Mouse (Mus musculus) cerebellum, adult 9-11 months (tissue): ENCODE measurements around the gene Gm14819.
"Not testable (repeated sequence)": the region's sequence is repeated elsewhere in the genome, so short reads cannot be mapped to it uniquely, and the experiment has no call there.

Source experiments
- DNase-seq: peaks from one replicate; pipeline ENCODE4 v3.0.0; 2022

Gm14819 gene

DNA sequence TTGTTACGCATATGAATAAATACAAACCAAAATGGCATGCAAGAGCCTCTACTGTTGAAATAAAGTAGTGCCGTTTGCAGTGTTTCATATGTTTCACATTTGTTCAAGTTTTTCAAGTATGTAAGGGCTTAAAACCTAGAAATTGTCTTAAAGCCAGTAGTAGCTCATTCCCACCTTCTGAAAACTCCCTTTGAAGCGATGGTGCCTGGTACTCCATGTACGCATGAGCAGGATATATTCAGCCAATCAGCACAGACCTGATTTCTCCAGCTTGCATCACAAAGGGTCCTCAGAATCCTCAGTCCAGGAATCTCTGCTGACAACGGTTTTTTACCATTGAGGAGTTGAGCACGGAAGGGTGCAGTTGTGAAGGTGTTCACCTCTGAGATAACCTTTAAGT is at the start of gene Gm14819:
Gene Gm14819, plus strand, starts transcription at position 301 of the 400 bp plus-strand sequence.
- not testable (repeated sequence) for DNase-seq
